Mouse (Mus musculus) spleen, adult 2 months (tissue): ENCODE results near the gene Fmnl1.

Experiments used
- CTCF ChIP-seq: fragments of 200-500 bp; IDR thresholded peaks from 2 replicates; pipeline ENCODE4 v1.5.1; 2011; ENCODE audit warnings: mild to moderate bottlenecking, inconsistent platforms; ENCODE audit not compliant: insufficient read depth, insufficient read length, insufficient replicate concordance; ENCODE audit errors: extremely low read depth
- POLR2A ChIP-seq: fragments of 200-500 bp; IDR thresholded peaks from 2 replicates; pipeline ENCODE4 v1.6.1; 2011; ENCODE audit warnings: low read depth, low read length, inconsistent platforms

DNA sequence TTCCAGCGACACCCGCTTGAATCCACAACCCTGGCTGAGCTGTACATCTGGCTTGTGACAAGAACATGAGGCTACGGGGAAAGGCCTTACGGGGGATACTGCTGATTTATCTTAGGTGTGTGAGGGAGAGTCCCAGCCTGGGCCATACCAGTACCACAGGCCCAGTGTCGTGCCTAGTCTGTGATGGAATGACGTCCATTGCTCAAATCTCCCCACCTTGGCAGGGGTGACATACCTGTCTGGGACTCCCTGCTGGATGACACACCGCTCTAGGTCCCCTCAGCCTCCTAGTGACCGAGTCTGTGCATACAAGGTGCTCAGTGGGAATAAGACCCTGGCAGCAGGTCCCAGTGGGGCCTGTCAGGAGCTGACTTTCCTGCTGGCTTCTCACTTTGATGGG lies 7.8 kb downstream of the Fmnl1 start:
- TF ChIP-seq POLR2A (no peak), CTCF (no peak)
